Mouse (Mus musculus): ENCODE measurements around the gene Hey2. TPM values are rescaled to one million over a fixed set of nuclear protein-coding genes. Genes with fewer than 3 reads are reported as not detected.

Gene Hey2
- polyA plus RNA-seq, 1 experiment, result 1.6 TPM

- H3K27me3 ChIP-seq (ENCODE audit: control insufficient read depth, insufficient read depth, low read length), result no peaks in the 10 kb centered on the region
- 90% methylated on average over 1 of the region's 1 CpGs for WGBS
- no peak for TF ChIP-seq CTCF (IDR thresholded peaks at IDR 0.05; ENCODE audit: extremely low read depth, insufficient read length, insufficient replicate concordance, low read depth, low read length)
- no peak for TF ChIP-seq POLR2A (IDR thresholded peaks at IDR 0.05; ENCODE audit: low read depth, low read length)
- no peak overlapping the region for H3K27ac ChIP-seq (ENCODE audit: insufficient read depth, low read depth, low read length)
- H3K36me3 ChIP-seq (ENCODE audit: control insufficient read depth, insufficient read depth, low read length), result no peaks in the 10 kb centered on the region
- H3K4me3 ChIP-seq (ENCODE audit: low read depth, low read length), result no peak overlapping the region
- H3K4me1 ChIP-seq (ENCODE audit: control insufficient read depth, insufficient read depth, insufficient read length, low read length), result no peaks in the 10 kb centered on the region
Observed at GRCm38 (mm10) chr10:30788340-30788721, 54.3 kb downstream of the Hey2 start.

- H3K4me3 ChIP-seq (ENCODE audit: low read depth, low read length), result no peak overlapping the region
- no peaks in the 10 kb centered on the region for H3K36me3 ChIP-seq (ENCODE audit: control insufficient read depth, insufficient read depth, low read length)
- TF ChIP-seq CTCF (IDR thresholded peaks at IDR 0.05; ENCODE audit: extremely low read depth, insufficient read length, insufficient replicate concordance, low read depth, low read length), result no peak
- TF ChIP-seq POLR2A (IDR thresholded peaks at IDR 0.05; ENCODE audit: low read depth, low read length), result no peak
- no peaks in the 10 kb centered on the region for H3K4me1 ChIP-seq (ENCODE audit: control insufficient read depth, insufficient read depth, insufficient read length, low read length)
- H3K27ac ChIP-seq (ENCODE audit: insufficient read depth, low read depth, low read length), result no peak overlapping the region
- WGBS, result 34% methylated on average over 3 of the region's 3 CpGs
- H3K27me3 ChIP-seq (ENCODE audit: control insufficient read depth, insufficient read depth, low read length), result no peaks in the 10 kb centered on the region
Observed at GRCm38 (mm10) chr10:30787684-30788339, 54.8 kb downstream of the Hey2 start.

- no peak overlapping the region for H3K4me3 ChIP-seq (ENCODE audit: low read depth, low read length)
- H3K27ac ChIP-seq (ENCODE audit: insufficient read depth, low read depth, low read length), result no peak overlapping the region
- H3K27me3 ChIP-seq (ENCODE audit: control insufficient read depth, insufficient read depth, low read length), result no peaks in the 10 kb centered on the region
- no peaks in the 10 kb centered on the region for H3K4me1 ChIP-seq (ENCODE audit: control insufficient read depth, insufficient read depth, insufficient read length, low read length)
- H3K36me3 ChIP-seq (ENCODE audit: control insufficient read depth, insufficient read depth, low read length), result no peaks in the 10 kb centered on the region
- no peak for TF ChIP-seq CTCF (IDR thresholded peaks at IDR 0.05; ENCODE audit: extremely low read depth, insufficient read length, insufficient replicate concordance, low read depth, low read length)
- no peak for TF ChIP-seq POLR2A (IDR thresholded peaks at IDR 0.05; ENCODE audit: low read depth, low read length)
- 83% methylated on average over 5 of the region's 5 CpGs for WGBS
Observed at GRCm38 (mm10) chr10:30786103-30786754, 56.4 kb downstream of the Hey2 start.

Other genes with a start within 250 kb of the Hey2 start
- 0.06 and 0.13 TPM in 2 replicates for gene Trmt11, start 242.1 kb downstream of the Hey2 start, polyA plus RNA-seq (2012; rRNA removed)
- 3.5 TPM in 2 replicates for gene Hint3, start 213.2 kb downstream of the Hey2 start, polyA plus RNA-seq (2012; rRNA removed)
- gene Ncoa7, start 39.5 kb downstream of the Hey2 start, polyA plus RNA-seq (2012; rRNA removed), result 1.2 and 2.4 TPM in 2 replicates

All from small intestine, adult 2 months (tissue).